Mouse (Mus musculus) spleen, adult 2 months (tissue): Measurements from ENCODE around the gene Ifngr1.

ENCODE experiments used
- CTCF ChIP-seq: fragments of 200-500 bp; IDR thresholded peaks from 2 replicates; pipeline ENCODE4 v1.5.1; 2011; ENCODE audit warnings: mild to moderate bottlenecking, inconsistent platforms; ENCODE audit not compliant: insufficient read depth, insufficient read length, insufficient replicate concordance; ENCODE audit errors: extremely low read depth
- POLR2A ChIP-seq: fragments of 200-500 bp; IDR thresholded peaks from 2 replicates; pipeline ENCODE4 v1.6.1; 2011; ENCODE audit warnings: low read depth, low read length, inconsistent platforms

- TF ChIP-seq CTCF (no peak), POLR2A (no peak)
Observed at GRCm38 (mm10) chr10:19578409-19578986, 13.3 kb upstream of the Ifngr1 start.
